Mouse (Mus musculus) lung, embryonic 15.5 days (tissue): ENCODE data around the gene Gm19935. TPM values are rescaled to one million over a fixed set of nuclear protein-coding genes. Genes with fewer than 3 reads are reported as not detected.

ENCODE experiments used
- ATAC-seq: fragments of 200-750 bp; cut with Nextera tagmentation; 2 replicates; pipeline ENCODE4 v1.8.0; 2017; ENCODE audit warnings: moderate number of reproducible peaks, borderline replicate concordance; ENCODE audit not compliant: low FRiP score, low TSS enrichment; ENCODE audit errors: extremely low read depth
- H3K27ac ChIP-seq: fragments of 300-500 bp; sonication (generic); 2 replicates; pipeline ENCODE4 v1.5.1; 2015; ENCODE audit warnings: moderate library complexity, mild to moderate bottlenecking, inconsistent platforms
- H3K27me3 ChIP-seq: fragments of 300-500 bp; sonication (generic); 2 replicates; pipeline ENCODE4 v1.6.1; 2015; ENCODE audit warnings: inconsistent platforms
- H3K36me3 ChIP-seq: fragments of 300-500 bp; sonication (generic); 2 replicates; pipeline ENCODE4 v1.6.1; 2015; ENCODE audit warnings: inconsistent platforms
- H3K4me1 ChIP-seq: fragments of 300-500 bp; sonication (generic); 2 replicates; pipeline ENCODE4 v1.6.1; 2015; ENCODE audit warnings: inconsistent platforms
- H3K4me2 ChIP-seq: fragments of 300-500 bp; sonication (generic); 2 replicates; pipeline ENCODE4 v1.6.1; 2015; ENCODE audit warnings: inconsistent platforms, mild to moderate bottlenecking, moderate library complexity
- H3K4me3 ChIP-seq: fragments of 300-500 bp; sonication (generic); 2 replicates; pipeline ENCODE4 v1.5.1; 2015; ENCODE audit warnings: mild to moderate bottlenecking, inconsistent platforms
- H3K9ac ChIP-seq: fragments of 300-500 bp; sonication (generic); 2 replicates; pipeline ENCODE4 v1.6.1; 2015; ENCODE audit warnings: inconsistent platforms
- H3K9me3 ChIP-seq: fragments of 300-500 bp; sonication (generic); 2 replicates; pipeline ENCODE4 v1.6.1; 2016; ENCODE audit warnings: inconsistent platforms
- WGBS: fragments of 180-500 bp; shearing (Covaris S2); methylation state at CpG from one replicate; pipeline ENCODE4 v1.1.7; 2015; 5-methylcytosine and 5-hydroxymethylcytosine counted together
- polyA plus RNA-seq: library from polyadenylated mRNA; unstranded; fragments of >200 nt; fragmentation: Nextera tagmentation; extraction: Ambion mirVana; gene quantifications from 2 replicates; pipeline ENCODE4 v1.2.1, GENCODE M21; 2015

The Gm19935 gene
- polyA plus RNA-seq, 1 experiment from 2014 or later = 0.15 TPM

GRCm38 (mm10) chr8:90844179-90844967, 27.2 kb upstream of the Gm19935 start:
- H3K9ac ChIP-seq = no peak overlapping the region
- 64% methylated on average over 9 of the region's 9 CpGs for WGBS
- no peak overlapping the region for H3K27ac ChIP-seq
- no peaks in the 10 kb centered on the region for H3K27me3 ChIP-seq
- no peaks in the 10 kb centered on the region for H3K4me1 ChIP-seq
- no peaks in the 10 kb centered on the region for H3K9me3 ChIP-seq
- no peaks in the 10 kb centered on the region for H3K36me3 ChIP-seq
- no peak overlapping the region for H3K4me2 ChIP-seq
- no peak for ATAC-seq
- H3K4me3 ChIP-seq = no peak overlapping the region

- ATAC-seq = no peak
- whole genome bisulfite sequencing = 78% methylated on average over 6 of the region's 6 CpGs
- no peaks in the 10 kb centered on the region for H3K27me3 ChIP-seq
- no peak overlapping the region for H3K4me2 ChIP-seq
- no peak overlapping the region for H3K4me3 ChIP-seq
- H3K27ac ChIP-seq = no peak overlapping the region
- no peak overlapping the region for H3K9ac ChIP-seq
- no peaks in the 10 kb centered on the region for H3K9me3 ChIP-seq
- H3K4me1 ChIP-seq = no peaks in the 10 kb centered on the region
- no peaks in the 10 kb centered on the region for H3K36me3 ChIP-seq
Observed at GRCm38 (mm10) chr8:90843127-90843526, 25.9 kb upstream of the Gm19935 start.

GRCm38 (mm10) chr8:90841321-90841720, 24.1 kb upstream of the Gm19935 start:
- H3K4me1 ChIP-seq = no peaks in the 10 kb centered on the region
- WGBS = 64% methylated on average over 13 of the region's 13 CpGs
- H3K4me2 ChIP-seq = no peak overlapping the region
- no peak overlapping the region for H3K9ac ChIP-seq
- no peaks in the 10 kb centered on the region for H3K36me3 ChIP-seq
- H3K4me3 ChIP-seq = no peak overlapping the region
- no peaks in the 10 kb centered on the region for H3K9me3 ChIP-seq
- ATAC-seq = no peak
- H3K27me3 ChIP-seq = no peaks in the 10 kb centered on the region
- no peak overlapping the region for H3K27ac ChIP-seq

GRCm38 (mm10) chr8:90839725-90840714, 22.8 kb upstream of the Gm19935 start:
- no peak overlapping the region for H3K4me3 ChIP-seq
- no peak for ATAC-seq
- 61% methylated on average over 11 of the region's 11 CpGs for whole genome bisulfite sequencing

GRCm38 (mm10) chr8:90837440-90837839, 20.2 kb upstream of the Gm19935 start:
- H3K9ac ChIP-seq = no peak overlapping the region
- H3K4me3 ChIP-seq = no peak overlapping the region
- H3K4me1 ChIP-seq = no peaks in the 10 kb centered on the region
- H3K36me3 ChIP-seq = no peaks in the 10 kb centered on the region
- H3K27me3 ChIP-seq = no peaks in the 10 kb centered on the region
- no peak overlapping the region for H3K27ac ChIP-seq
- H3K4me2 ChIP-seq = no peak overlapping the region
- WGBS = 91% methylated on average over 6 of the region's 6 CpGs
- ATAC-seq = no peak
- H3K9me3 ChIP-seq = no peaks in the 10 kb centered on the region

More at GRCm38 (mm10) chr8:90839725-90840714, 22.8 kb upstream of the Gm19935 start:
- no peaks in the 10 kb centered on the region for H3K4me1 ChIP-seq
- no peak overlapping the region for H3K9ac ChIP-seq
- no peaks in the 10 kb centered on the region for H3K36me3 ChIP-seq
- H3K27ac ChIP-seq = no peak overlapping the region
- no peaks in the 10 kb centered on the region for H3K27me3 ChIP-seq
- H3K9me3 ChIP-seq = no peaks in the 10 kb centered on the region
- no peak overlapping the region for H3K4me2 ChIP-seq

GRCm38 (mm10) chr8:90834321-90834672, 17.1 kb upstream of the Gm19935 start:
- H3K36me3 ChIP-seq = no peaks in the 10 kb centered on the region
- H3K4me1 ChIP-seq = peaks cover 6% of the 10 kb centered on the region
- H3K4me2 ChIP-seq = no peak overlapping the region
- H3K27me3 ChIP-seq = no peaks in the 10 kb centered on the region
- WGBS = 66% methylated on average over 3 of the region's 3 CpGs
- H3K27ac ChIP-seq = no peak overlapping the region
- H3K9ac ChIP-seq = no peak overlapping the region
- H3K4me3 ChIP-seq = no peak overlapping the region
- ATAC-seq = no peak
- H3K9me3 ChIP-seq = no peaks in the 10 kb centered on the region

- Histone ChIP-seq H3K36me3 (no peaks in the 10 kb centered on the region), H3K27ac (no peak overlapping the region), H3K4me2 (no peak overlapping the region), H3K27me3 (no peaks in the 10 kb centered on the region), H3K4me3 (no peak overlapping the region), H3K4me1 (peaks cover 10% of the 10 kb centered on the region), H3K9me3 (no peaks in the 10 kb centered on the region), H3K9ac (no peak overlapping the region)
- no peak for ATAC-seq
- WGBS = 60% methylated on average over 6 of the region's 6 CpGs
Observed at GRCm38 (mm10) chr8:90833628-90834320, 16.6 kb upstream of the Gm19935 start.

GRCm38 (mm10) chr8:90832576-90833289, 15.5 kb upstream of the Gm19935 start:
- Histone ChIP-seq H3K27ac (no peak overlapping the region), H3K4me3 (no peak overlapping the region), H3K4me1 (peaks cover 15% of the 10 kb centered on the region), H3K9ac (no peak overlapping the region), H3K9me3 (no peaks in the 10 kb centered on the region), H3K4me2 (no peak overlapping the region), H3K36me3 (no peaks in the 10 kb centered on the region), H3K27me3 (no peaks in the 10 kb centered on the region)
- no peak for ATAC-seq
- 58% methylated on average over 5 of the region's 5 CpGs for WGBS

GRCm38 (mm10) chr8:90830980-90831379, 13.8 kb upstream of the Gm19935 start:
- Histone ChIP-seq H3K36me3 (no peaks in the 10 kb centered on the region), H3K27me3 (no peaks in the 10 kb centered on the region), H3K4me3 (no peak overlapping the region), H3K27ac (no peak overlapping the region), H3K4me2 (no peak overlapping the region), H3K4me1 (peaks cover 15% of the 10 kb centered on the region), H3K9me3 (no peaks in the 10 kb centered on the region), H3K9ac (no peak overlapping the region)
- no peak for ATAC-seq
- WGBS = 60% methylated on average over 8 of the region's 8 CpGs

GRCm38 (mm10) chr8:90829825-90830224, 12.6 kb upstream of the Gm19935 start:
- 53% methylated on average over 1 of the region's 1 CpGs for WGBS
- no peaks in the 10 kb centered on the region for H3K27me3 ChIP-seq
- no peak overlapping the region for H3K27ac ChIP-seq
- no peaks in the 10 kb centered on the region for H3K9me3 ChIP-seq
- peaks cover 15% of the 10 kb centered on the region for H3K4me1 ChIP-seq
- H3K36me3 ChIP-seq = no peaks in the 10 kb centered on the region
- ATAC-seq = no peak
- 0 out of 2 replicates have a peak overlapping the region, but pooled peaks have one; percentile 55 for H3K9ac ChIP-seq
- H3K4me2 ChIP-seq = peak overlapping the region; percentile 77
- H3K4me3 ChIP-seq = peak overlapping the region; percentile 54; the same call in 1 of the 2 replicates
